Mouse (Mus musculus) forebrain, postnatal 0 days (tissue): ENCODE data around the gene Uqcc2. TPM values are rescaled to one million over a fixed set of nuclear protein-coding genes. Genes with fewer than 3 reads are reported as not detected.

Source experiments
- ATAC-seq: fragments of 200-750 bp; cut with Nextera tagmentation; 2 replicates; pipeline ENCODE4 v1.8.0; 2017; ENCODE audit warnings: mild to moderate bottlenecking, moderate library complexity
- DNase-seq: peaks from one replicate; pipeline ENCODE4 v3.0.0-alpha.2; 2015
- H3K27ac ChIP-seq: fragments of 300-500 bp; sonication (generic); 2 replicates; pipeline ENCODE4 v1.5.1; 2014; ENCODE audit warnings: low read depth, mild to moderate bottlenecking, antibody characterized with exemption, low read length, moderate library complexity, mixed read lengths
- H3K27me3 ChIP-seq: fragments of 300-500 bp; sonication (generic); 2 replicates; pipeline ENCODE4 v1.6.1; 2014; ENCODE audit warnings: mild to moderate bottlenecking, low read length, mixed read lengths; ENCODE audit not compliant: insufficient read depth
- H3K36me3 ChIP-seq: fragments of 300-500 bp; sonication (generic); 2 replicates; pipeline ENCODE4 v1.6.1; 2014; ENCODE audit warnings: mild to moderate bottlenecking, moderate library complexity; ENCODE audit not compliant: insufficient read depth
- H3K4me1 ChIP-seq: fragments of 300-500 bp; sonication (generic); 2 replicates; pipeline ENCODE4 v1.6.1; 2014; ENCODE audit warnings: antibody characterized with exemption; ENCODE audit not compliant: insufficient read depth
- H3K4me2 ChIP-seq: fragments of 300-500 bp; sonication (generic); 2 replicates; pipeline ENCODE4 v1.6.1; 2014; ENCODE audit warnings: low read depth, mild to moderate bottlenecking, moderate library complexity
- H3K4me3 ChIP-seq: fragments of 300-500 bp; sonication (generic); 2 replicates; pipeline ENCODE4 v1.5.1; 2014; ENCODE audit warnings: low read depth, low read length, mixed read lengths
- H3K9ac ChIP-seq: fragments of 300-500 bp; sonication (generic); 2 replicates; pipeline ENCODE4 v1.6.1; 2014; ENCODE audit warnings: mild to moderate bottlenecking
- H3K9me3 ChIP-seq: fragments of 300-500 bp; sonication (generic); 2 replicates; pipeline ENCODE4 v1.6.1; 2016; ENCODE audit warnings: low read length
- CTCF ChIP-seq: sonication (generic); IDR thresholded peaks from 2 replicates; pipeline ENCODE4 v1.5.1; 2016; ENCODE audit warnings: antibody characterized with exemption, control low read depth, low read depth
- WGBS: fragments of 180-500 bp; shearing (Covaris S2); extraction: QIAGEN DNeasy Blood & Tissue Kit; methylation state at CpG from one replicate; pipeline ENCODE4 v1.1.7; 2014; 5-methylcytosine and 5-hydroxymethylcytosine counted together
- polyA plus RNA-seq: library from polyadenylated mRNA; unstranded; fragments of >200 nt; fragmentation: Nextera tagmentation; extraction: Ambion mirVana; gene quantifications from 2 replicates; pipeline ENCODE4 v1.2.1, GENCODE M21; 2015
- total RNA-seq: library from RNA; depleted of rRNA; stranded (reverse); fragments of >200 nt; gene quantifications from 2 replicates; pipeline ENCODE4 v1.2.3, GENCODE M21; 2014

Uqcc2 gene
- total and polyA plus RNA-seq, 2 experiments from 2014 or later = 214 to 388 TPM

DNA sequence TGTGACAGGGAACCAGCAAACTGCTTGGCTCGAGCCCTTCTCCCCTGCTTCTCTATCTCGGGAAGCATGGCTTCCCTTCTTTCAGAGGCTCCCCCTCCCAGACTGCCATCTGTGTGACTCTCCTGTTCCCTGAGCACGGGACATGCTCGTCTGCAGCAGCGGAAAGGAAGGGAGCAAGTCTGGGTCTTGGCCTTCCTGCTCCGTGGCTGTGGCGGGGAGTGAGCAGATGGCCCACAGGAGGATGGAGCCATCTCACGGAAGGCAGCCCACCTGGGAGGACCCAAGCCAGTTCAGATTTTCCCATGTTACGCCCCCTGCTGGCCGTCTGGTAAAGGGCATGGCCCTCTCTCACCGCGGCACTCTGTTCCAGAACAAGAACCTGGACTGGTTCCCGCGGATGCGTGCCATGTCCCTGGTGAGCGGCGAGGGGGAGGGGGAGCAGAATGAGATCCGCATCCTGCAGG is 13.1 kb downstream of the Uqcc2 start:
- H3K27me3 ChIP-seq = no peaks in the 10 kb centered on the region
- DNase-seq (peak; percentile 77), ATAC-seq (peak; percentile 77)
- peak; percentile 86 for TF ChIP-seq CTCF
- peak overlapping the region; percentile 10; the same call in 1 of the 2 replicates for H3K27ac ChIP-seq
- H3K4me3 ChIP-seq = no peak overlapping the region
- peaks cover 17% of the 10 kb centered on the region; the same call in 1 of the 2 replicates for H3K4me1 ChIP-seq
- 4% methylated on average over 18 of the region's 18 CpGs for WGBS
- peaks cover 28% of the 10 kb centered on the region; the same call in 1 of the 2 replicates for H3K36me3 ChIP-seq
- H3K9ac ChIP-seq = peak overlapping the region; percentile 22; the same call in 1 of the 2 replicates
- peak overlapping the region; percentile 9 for H3K4me2 ChIP-seq
- no peaks in the 10 kb centered on the region for H3K9me3 ChIP-seq

DNA sequence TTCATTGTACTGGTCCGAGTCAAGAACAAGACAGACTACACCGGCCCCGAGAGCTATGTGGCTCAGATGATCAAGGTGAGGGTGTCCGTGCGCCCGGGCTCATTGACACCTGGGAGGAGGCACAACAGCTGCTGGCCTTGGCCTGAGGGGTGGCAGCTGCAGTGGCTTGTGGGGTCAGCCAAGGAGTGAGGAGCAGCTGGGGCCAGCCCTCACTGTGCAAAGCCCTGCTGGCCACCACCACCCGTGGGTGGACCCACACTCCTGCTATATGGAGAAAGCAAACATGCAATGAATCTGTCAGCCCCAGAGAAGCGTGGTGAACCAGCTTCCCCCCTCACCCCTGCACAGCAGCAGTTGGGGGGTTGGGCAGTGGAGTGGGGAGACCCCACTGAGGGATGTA is 13.8 kb downstream of the Uqcc2 start:
- H3K27ac ChIP-seq = no peak overlapping the region
- no peak overlapping the region for H3K4me3 ChIP-seq
- no peak for TF ChIP-seq CTCF
- ATAC-seq (no peak; the same call in 1 of the 2 replicates), DNase-seq (no peak)
- peaks cover 17% of the 10 kb centered on the region; the same call in 1 of the 2 replicates for H3K4me1 ChIP-seq
- WGBS = 70% methylated on average over 8 of the region's 8 CpGs
- no peaks in the 10 kb centered on the region for H3K27me3 ChIP-seq
- peaks cover 24% of the 10 kb centered on the region; the same call in 1 of the 2 replicates for H3K36me3 ChIP-seq
- H3K9me3 ChIP-seq = no peaks in the 10 kb centered on the region
- H3K9ac ChIP-seq = no peak overlapping the region
- no peak overlapping the region for H3K4me2 ChIP-seq

DNA sequence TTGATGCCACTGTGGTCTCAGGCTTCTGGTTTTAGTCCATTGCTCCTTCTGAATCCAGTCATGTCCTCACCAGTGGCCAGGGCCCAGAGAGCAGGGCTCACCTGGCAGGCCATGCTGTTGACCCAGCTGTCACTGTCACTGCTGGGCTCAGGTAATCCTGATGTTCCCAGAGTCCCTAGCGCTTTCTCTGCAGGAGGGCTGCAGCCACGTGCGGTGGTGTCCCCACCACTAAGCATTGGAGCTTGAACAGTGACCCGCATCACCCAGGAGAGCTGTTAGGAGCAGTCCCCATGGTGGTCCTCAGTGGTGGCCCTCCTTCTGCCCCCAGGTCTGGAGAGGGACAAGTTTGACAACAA is 14.2 kb downstream of the Uqcc2 start:
- no peak overlapping the region for H3K27ac ChIP-seq
- TF ChIP-seq CTCF = no peak
- no peak overlapping the region for H3K4me2 ChIP-seq
- H3K4me1 ChIP-seq = peaks cover 17% of the 10 kb centered on the region; the same call in 1 of the 2 replicates
- no peaks in the 10 kb centered on the region for H3K27me3 ChIP-seq
- no peak overlapping the region for H3K4me3 ChIP-seq
- H3K9ac ChIP-seq = no peak overlapping the region
- no peaks in the 10 kb centered on the region for H3K9me3 ChIP-seq
- ATAC-seq = no peak
- DNase-seq = no peak
- WGBS = 65% methylated on average over 4 of the region's 4 CpGs
- H3K36me3 ChIP-seq = peaks cover 20% of the 10 kb centered on the region; the same call in 1 of the 2 replicates

DNA sequence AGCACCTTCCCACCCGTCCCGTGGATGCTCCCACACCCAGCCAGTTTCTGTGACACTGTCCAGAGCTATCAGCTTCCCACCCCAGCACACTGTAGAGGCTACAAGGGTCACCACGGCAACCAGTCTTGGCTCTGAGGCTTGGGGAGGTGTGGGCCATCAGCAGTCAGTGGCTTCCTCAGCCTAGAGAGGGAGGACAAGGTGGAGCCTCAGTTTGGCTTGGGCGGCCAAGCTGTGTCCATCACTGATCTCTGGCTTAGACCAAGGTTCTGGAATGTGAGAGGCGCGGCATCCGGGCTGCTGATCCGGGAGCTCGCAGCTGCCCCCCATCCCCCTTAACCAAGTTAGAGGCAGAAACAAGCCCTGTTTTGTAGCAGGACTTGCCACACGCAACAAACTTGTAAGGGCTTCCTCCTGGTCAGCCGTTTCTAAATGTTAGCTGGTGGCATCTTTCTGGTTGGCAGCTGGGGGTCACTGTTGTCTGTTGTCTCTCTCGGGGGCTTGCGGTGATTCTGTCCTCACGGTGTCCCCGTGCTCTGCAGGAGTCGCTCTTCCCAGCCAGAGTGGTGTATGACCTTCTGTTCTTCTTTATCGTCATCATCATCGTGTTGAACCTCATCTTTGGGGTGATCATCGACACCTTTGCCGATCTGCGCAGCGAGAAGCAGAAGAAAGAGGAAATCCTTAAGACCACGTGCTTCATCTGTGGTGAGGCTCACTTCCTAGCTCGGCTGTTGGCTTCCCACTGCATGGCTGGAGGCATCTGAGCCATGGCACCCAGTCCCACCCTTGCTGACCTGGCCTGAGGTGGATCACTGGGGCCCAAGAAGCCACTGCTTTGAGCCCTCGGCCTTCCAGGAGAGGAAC is 14.8 kb downstream of the Uqcc2 start:
- H3K4me2 ChIP-seq = no peak overlapping the region
- peaks cover 17% of the 10 kb centered on the region; the same call in 1 of the 2 replicates for H3K4me1 ChIP-seq
- ATAC-seq (no peak), DNase-seq (no peak)
- no peak overlapping the region for H3K27ac ChIP-seq
- no peak overlapping the region for H3K4me3 ChIP-seq
- no peak overlapping the region for H3K9ac ChIP-seq
- peaks cover 15% of the 10 kb centered on the region; the same call in 1 of the 2 replicates for H3K36me3 ChIP-seq
- no peaks in the 10 kb centered on the region for H3K27me3 ChIP-seq
- WGBS = 88% methylated on average over 25 of the region's 25 CpGs
- no peaks in the 10 kb centered on the region for H3K9me3 ChIP-seq
- TF ChIP-seq CTCF = peak; percentile 17; the same call in 1 of the 2 replicates

DNA sequence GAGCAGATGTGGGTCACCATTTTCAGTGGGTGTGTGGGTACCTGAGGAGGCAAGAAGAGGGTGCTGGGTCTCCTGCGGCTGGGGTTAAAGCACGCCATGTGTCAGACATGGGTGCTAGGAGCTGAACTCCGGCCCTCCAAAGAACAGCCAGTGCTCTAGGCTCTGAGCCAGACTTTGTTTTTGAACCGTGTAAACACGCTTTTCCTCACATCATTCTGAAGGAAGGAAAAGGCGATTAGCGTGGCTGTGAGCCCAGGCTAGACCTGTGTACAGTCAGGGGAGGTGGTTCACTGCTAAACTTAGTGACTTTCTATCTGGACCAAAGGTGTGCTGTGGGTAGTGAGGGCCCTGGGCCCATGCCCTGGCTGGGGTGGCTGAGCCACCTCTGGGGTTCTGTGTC is 23.6 kb downstream of the Uqcc2 start:
- H3K4me2 ChIP-seq = no peak overlapping the region
- DNase-seq (no peak), ATAC-seq (no peak)
- 80% methylated on average over 7 of the region's 7 CpGs for WGBS
- H3K27ac ChIP-seq = no peak overlapping the region
- TF ChIP-seq CTCF = no peak
- no peaks in the 10 kb centered on the region for H3K27me3 ChIP-seq
- H3K4me3 ChIP-seq = no peak overlapping the region
- no peaks in the 10 kb centered on the region for H3K36me3 ChIP-seq
- no peaks in the 10 kb centered on the region for H3K9me3 ChIP-seq
- no peak overlapping the region for H3K9ac ChIP-seq
- no peaks in the 10 kb centered on the region for H3K4me1 ChIP-seq

DNA sequence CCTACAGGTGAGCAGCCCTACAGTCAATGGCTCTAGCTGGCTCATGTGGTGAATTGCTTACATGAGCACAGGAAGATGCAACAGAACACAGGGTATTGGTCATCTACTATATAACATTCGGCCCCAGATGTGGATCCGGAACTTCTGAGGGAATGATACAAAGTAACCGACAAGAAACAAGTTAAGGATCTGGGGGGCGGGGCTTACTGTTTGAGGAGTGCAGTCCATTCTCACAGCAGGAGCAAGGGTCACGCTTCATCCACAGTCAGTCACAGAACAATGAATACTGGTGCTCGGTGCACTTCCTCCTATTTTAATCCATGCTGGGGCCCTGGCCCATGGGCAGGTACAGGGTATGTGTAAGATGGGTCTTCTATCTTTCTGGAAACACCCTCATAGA is 25.8 kb downstream of the Uqcc2 start:
- ATAC-seq (no peak), DNase-seq (no peak)
- no peak overlapping the region for H3K4me3 ChIP-seq
- no peaks in the 10 kb centered on the region for H3K36me3 ChIP-seq
- 80% methylated on average over 6 of the region's 6 CpGs for WGBS
- H3K4me2 ChIP-seq = no peak overlapping the region
- no peaks in the 10 kb centered on the region for H3K4me1 ChIP-seq
- H3K27me3 ChIP-seq = no peaks in the 10 kb centered on the region
- no peak overlapping the region for H3K27ac ChIP-seq
- no peak overlapping the region for H3K9ac ChIP-seq
- TF ChIP-seq CTCF = no peak
- H3K9me3 ChIP-seq = no peaks in the 10 kb centered on the region

DNA sequence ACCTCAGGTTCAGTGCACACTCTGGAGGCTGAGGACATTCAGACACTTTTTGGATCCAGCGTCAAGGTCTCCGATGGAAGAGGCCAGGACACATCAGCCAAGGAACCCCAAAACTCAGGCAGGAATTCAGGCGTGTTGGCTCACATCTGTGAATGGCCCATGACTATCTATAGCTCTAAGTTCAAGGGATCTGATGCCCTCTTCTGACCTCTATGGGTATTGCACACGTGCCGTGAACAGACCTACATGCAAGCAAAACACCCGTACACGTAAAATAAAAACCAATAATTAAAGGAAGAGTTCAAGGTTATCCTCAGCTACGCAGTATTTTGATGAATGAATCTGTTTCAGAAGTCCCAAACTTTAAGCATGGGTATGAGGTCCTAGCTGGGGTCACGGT is 27.0 kb downstream of the Uqcc2 start:
- peak; percentile 45 for TF ChIP-seq CTCF
- H3K4me1 ChIP-seq = no peaks in the 10 kb centered on the region
- H3K36me3 ChIP-seq = no peaks in the 10 kb centered on the region
- 89% methylated on average over 9 of the region's 9 CpGs for WGBS
- H3K9ac ChIP-seq = no peak overlapping the region
- ATAC-seq = no peak
- DNase-seq = no peak
- no peaks in the 10 kb centered on the region for H3K9me3 ChIP-seq
- no peak overlapping the region for H3K4me3 ChIP-seq
- H3K27me3 ChIP-seq = no peaks in the 10 kb centered on the region
- no peak overlapping the region for H3K4me2 ChIP-seq
- no peak overlapping the region for H3K27ac ChIP-seq
